Mouse (Mus musculus) G1E (cell line): ENCODE data around the gene Fancd2os. TPM values are rescaled to one million over a fixed set of nuclear protein-coding genes. Genes with fewer than 3 reads are reported as not detected.

Experiments used
- ATAC-seq: 2 replicates; pipeline ENCODE4 v1.8.0; 2016; ENCODE audit warnings: mild to moderate bottlenecking; ENCODE audit not compliant: insufficient number of reproducible peaks, poor library complexity, low FRiP score, severe bottlenecking; ENCODE audit errors: extremely low read depth
- DNase-seq: peaks from one replicate; pipeline ENCODE4 v3.0.0; 2012; ENCODE audit warnings: low spot score
- H3K27me3 ChIP-seq: 2 replicates; pipeline ENCODE4 v1.6.1; 2012; ENCODE audit warnings: mild to moderate bottlenecking, low read length, inconsistent platforms; ENCODE audit not compliant: insufficient read depth
- H3K36me3 ChIP-seq: replicated peaks from 2 replicates; pipeline ENCODE3; 2012; ENCODE audit warnings: mild to moderate bottlenecking, inconsistent platforms
- H3K4me1 ChIP-seq: 2 replicates; pipeline ENCODE4 v1.6.1; 2012; ENCODE audit warnings: low read depth, low read length, inconsistent platforms, mixed read lengths; ENCODE audit not compliant: insufficient read depth
- H3K4me3 ChIP-seq: 2 replicates; pipeline ENCODE4 v1.5.1; 2012; ENCODE audit warnings: low read depth, mild to moderate bottlenecking, inconsistent platforms, low read length, moderate library complexity, mixed read lengths
- H3K9me3 ChIP-seq: replicated peaks from 2 replicates; pipeline ENCODE4 v1.6.1; 2012; ENCODE audit warnings: inconsistent platforms
- CTCF ChIP-seq: IDR thresholded peaks from 2 replicates; pipeline ENCODE4 v1.5.1; 2012; ENCODE audit warnings: low read depth, low read length, inconsistent platforms, mixed read lengths
- GATA1 ChIP-seq: IDR thresholded peaks from 2 replicates; pipeline ENCODE4 v1.6.1; 2012; ENCODE audit warnings: borderline replicate concordance, low read length, inconsistent platforms, mixed read lengths
- GATA2 ChIP-seq: IDR thresholded peaks from 2 replicates; pipeline ENCODE4 v1.6.1; 2012; ENCODE audit warnings: low read depth, low read length, inconsistent platforms, borderline replicate concordance
- POLR2AphosphoS5 ChIP-seq: IDR thresholded peaks from 2 replicates; pipeline ENCODE4 v1.6.1; 2012; ENCODE audit warnings: low read depth, low read length, inconsistent platforms; ENCODE audit not compliant: insufficient replicate concordance
- TAL1 ChIP-seq: conservative IDR thresholded peaks from 2 replicates; pipeline ENCODE4 v1.6.1; 2012; ENCODE audit warnings: low read depth, low read length, inconsistent platforms, mixed read lengths
- polyA plus RNA-seq: library from polyadenylated mRNA; stranded (reverse); fragments of >175 nt; gene quantifications from 2 replicates; pipeline ENCODE4 v1.2.3, GENCODE M21; 2012
- total RNA-seq, 2 experiments: library from RNA; stranded (forward) in 1 of 2; stranded (reverse) in 1 of 2; fragments of 200-1000 nt in 1 of 2; fragments of >200 nt in 1 of 2; fragmentation: Nextera tagmentation in 1 of 2; gene quantifications; 2 replicates each; pipeline ENCODE4 v1.2.3; 2014 to 2017

Fancd2os gene
- total and polyA plus RNA-seq, 3 experiments: 0.16 TPM; not detected in 2

GRCm38 (mm10) chr6:113623941-113624751, 23.6 kb upstream of the Fancd2os start, which contains the start of gene Vhl:
Gene Vhl, plus strand, starts transcription at chr6:113623959.
- Histone ChIP-seq H3K4me1 (peaks cover 34% of the 10 kb centered on the region), H3K4me3 (peak within 1 kb of the TSS; percentile 84), H3K36me3 (peaks cover 36% of the 10 kb centered on the region), H3K9me3 (no peaks in the 10 kb centered on the region), H3K27me3 (no peaks in the 10 kb centered on the region)
- no peak for TF ChIP-seq POLR2AphosphoS5
- no peak for TF ChIP-seq TAL1
- TF ChIP-seq GATA1: no peak
- TF ChIP-seq CTCF: no peak
- TF ChIP-seq GATA2: no peak
- ATAC-seq (peak; percentile 57), DNase-seq (peak; percentile 88)

GRCm38 (mm10) chr6:113623386-113623785, 22.9 kb upstream of the Fancd2os start:
- Histone ChIP-seq H3K27me3 (no peaks in the 10 kb centered on the region), H3K9me3 (no peaks in the 10 kb centered on the region), H3K36me3 (peaks cover 35% of the 10 kb centered on the region), H3K4me3 (peak overlapping the region; percentile 84), H3K4me1 (peaks cover 31% of the 10 kb centered on the region)
- DNase-seq: no peak
- no peak for ATAC-seq
- no peak for TF ChIP-seq GATA1
- TF ChIP-seq GATA2: no peak
- TF ChIP-seq CTCF: no peak
- TF ChIP-seq TAL1: no peak

GRCm38 (mm10) chr6:113615489-113615888, 15.0 kb upstream of the Fancd2os start:
- TF ChIP-seq CTCF: no peak
- no peak for TF ChIP-seq GATA1
- TF ChIP-seq TAL1: no peak
- no peak for TF ChIP-seq GATA2
- no peak for TF ChIP-seq POLR2AphosphoS5
- no peak overlapping the region for H3K4me3 ChIP-seq
- DNase-seq (no peak), ATAC-seq (no peak)
- peaks cover 84% of the 10 kb centered on the region for H3K36me3 ChIP-seq
- no peaks in the 10 kb centered on the region for H3K27me3 ChIP-seq
- no peaks in the 10 kb centered on the region for H3K9me3 ChIP-seq
- H3K4me1 ChIP-seq: peaks cover 4% of the 10 kb centered on the region

- no peaks in the 10 kb centered on the region for H3K27me3 ChIP-seq
- DNase-seq (no peak), ATAC-seq (no peak)
- no peaks in the 10 kb centered on the region for H3K9me3 ChIP-seq
- H3K4me1 ChIP-seq: peaks cover 4% of the 10 kb centered on the region
- TF ChIP-seq CTCF (no peak), GATA1 (no peak), POLR2AphosphoS5 (no peak)
- peaks cover 87% of the 10 kb centered on the region for H3K36me3 ChIP-seq
- H3K4me3 ChIP-seq: no peak overlapping the region
Measured at GRCm38 (mm10) chr6:113614997-113615396, 14.5 kb upstream of the Fancd2os start.

GRCm38 (mm10) chr6:113614152-113614551, 13.6 kb upstream of the Fancd2os start:
- H3K27me3 ChIP-seq: no peaks in the 10 kb centered on the region
- ATAC-seq (no peak), DNase-seq (no peak)
- peaks cover 4% of the 10 kb centered on the region for H3K4me1 ChIP-seq
- no peak overlapping the region for H3K4me3 ChIP-seq
- TF ChIP-seq GATA2: no peak
- TF ChIP-seq GATA1: no peak
- TF ChIP-seq CTCF: no peak
- TF ChIP-seq TAL1: no peak
- no peak for TF ChIP-seq POLR2AphosphoS5
- peaks cover 94% of the 10 kb centered on the region for H3K36me3 ChIP-seq
- no peaks in the 10 kb centered on the region for H3K9me3 ChIP-seq

GRCm38 (mm10) chr6:113612258-113612969, 11.9 kb upstream of the Fancd2os start:
- DNase-seq (no peak), ATAC-seq (no peak)
- H3K4me3 ChIP-seq: no peak overlapping the region
- TF ChIP-seq POLR2AphosphoS5 (no peak), GATA2 (no peak), CTCF (no peak), GATA1 (no peak), TAL1 (no peak)
- peaks cover 96% of the 10 kb centered on the region for H3K36me3 ChIP-seq
- H3K27me3 ChIP-seq: no peaks in the 10 kb centered on the region
- H3K9me3 ChIP-seq: no peaks in the 10 kb centered on the region
- peaks cover 5% of the 10 kb centered on the region; the same call in 1 of the 2 replicates for H3K4me1 ChIP-seq
